Mouse (Mus musculus) embryonic facial prominence, embryonic 11.5 days (tissue): ENCODE measurements around the gene Ccl17. TPM values are rescaled to one million over a fixed set of nuclear protein-coding genes. Genes with fewer than 3 reads are reported as not detected.

Experiments
- ATAC-seq: fragments of 200-750 bp; cut with Nextera tagmentation; replicated peaks from 2 replicates; pipeline ENCODE4 v1.8.0; 2017; ENCODE audit warnings: low read depth; ENCODE audit not compliant: insufficient number of reproducible peaks, low FRiP score, low TSS enrichment
- DNase-seq: peaks from one replicate; pipeline ENCODE4 v3.0.0-alpha.2; 2015; ENCODE audit warnings: low spot score
- H3K27ac ChIP-seq: fragments of 300-500 bp; sonication (generic); replicated peaks from 2 replicates; pipeline ENCODE4 v1.5.1; 2014; ENCODE audit warnings: mild to moderate bottlenecking, low read depth, low read length, control low read depth
- H3K27me3 ChIP-seq: fragments of 300-500 bp; sonication (generic); 2 replicates; pipeline ENCODE4 v1.6.1; 2014; ENCODE audit warnings: mild to moderate bottlenecking, low read length, moderate library complexity, mixed read lengths; ENCODE audit not compliant: control insufficient read depth, insufficient read depth
- H3K36me3 ChIP-seq: fragments of 300-500 bp; sonication (generic); replicated peaks from 2 replicates; pipeline ENCODE4 v1.6.1; 2014; ENCODE audit warnings: low read depth, mild to moderate bottlenecking, low read length, moderate library complexity, mixed read lengths; ENCODE audit not compliant: control insufficient read depth, insufficient read depth
- H3K4me1 ChIP-seq: fragments of 300-500 bp; sonication (generic); 2 replicates; pipeline ENCODE4 v1.6.1; 2014; ENCODE audit warnings: low read length, mixed read lengths; ENCODE audit not compliant: control insufficient read depth, insufficient read depth
- H3K4me2 ChIP-seq: fragments of 300-500 bp; sonication (generic); 2 replicates; pipeline ENCODE4 v1.6.1; 2014; ENCODE audit warnings: low read depth, mild to moderate bottlenecking, control low read depth, low read length, moderate library complexity
- H3K4me3 ChIP-seq: fragments of 300-500 bp; sonication (generic); 2 replicates; pipeline ENCODE4 v1.5.1; 2014; ENCODE audit warnings: low read depth, low read length, control low read depth
- H3K9ac ChIP-seq: fragments of 300-500 bp; sonication (generic); replicated peaks from 2 replicates; pipeline ENCODE4 v1.6.1; 2014; ENCODE audit warnings: mild to moderate bottlenecking, control low read depth, low read length
- H3K9me3 ChIP-seq: fragments of 300-500 bp; sonication (generic); replicated peaks from 2 replicates; pipeline ENCODE4 v1.6.1; 2016; ENCODE audit warnings: mild to moderate bottlenecking, low read length, inconsistent platforms, mixed read lengths; ENCODE audit not compliant: control insufficient read depth
- WGBS: fragments of 180-500 bp; shearing (Covaris S2); extraction: QIAGEN DNeasy Blood & Tissue Kit; methylation state at CpG from one replicate; pipeline ENCODE4 v1.1.7; 2014; 5-methylcytosine and 5-hydroxymethylcytosine counted together
- polyA plus RNA-seq: library from polyadenylated mRNA; unstranded; fragments of >200 nt; fragmentation: Nextera tagmentation; extraction: Ambion mirVana; gene quantifications from 2 replicates; pipeline ENCODE4 v1.2.1, GENCODE M21; 2014

Ccl17 gene
- polyA plus RNA-seq, 1 experiment from 2014 or later = not detected

DNA sequence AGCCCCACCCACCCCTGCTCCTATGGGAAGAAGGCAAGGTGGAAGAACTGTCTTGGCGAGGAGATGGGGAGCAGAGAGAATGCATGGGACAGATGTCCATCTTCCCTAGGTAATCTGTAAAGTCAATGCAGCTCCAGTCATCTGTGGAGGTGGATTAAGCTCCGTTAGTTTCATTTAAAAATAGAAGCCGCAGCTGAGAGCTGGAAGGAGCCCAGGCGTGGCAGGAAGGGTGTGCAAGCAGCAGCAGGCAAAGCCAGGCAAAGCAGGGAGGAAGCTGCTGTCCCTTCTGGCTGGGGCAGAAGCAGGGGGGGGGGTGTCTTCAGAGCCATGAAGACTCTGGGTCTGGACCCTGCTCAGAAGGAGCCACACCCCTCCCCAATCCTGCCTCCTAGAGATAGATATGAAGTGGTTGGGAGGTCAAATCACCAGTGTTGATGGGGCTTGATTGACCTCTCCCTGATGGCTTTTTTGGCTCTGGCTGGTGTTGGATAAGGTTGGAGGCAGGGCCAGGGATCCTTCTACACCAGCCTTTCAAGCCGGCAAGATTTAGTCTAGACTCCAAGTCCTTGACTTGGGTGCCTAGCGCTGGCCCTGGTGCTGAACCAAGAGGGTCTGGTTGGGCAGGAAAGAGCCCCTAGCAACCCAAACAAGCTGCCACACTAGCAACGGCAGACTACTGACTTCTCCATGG is 9.8 kb upstream of the Ccl17 start:
- WGBS = 57% methylated on average over 7 of the region's 7 CpGs
- H3K4me1 ChIP-seq = no peaks in the 10 kb centered on the region
- no peak overlapping the region for H3K4me2 ChIP-seq
- no peaks in the 10 kb centered on the region for H3K27me3 ChIP-seq
- DNase-seq (peak; percentile 72), ATAC-seq (no peak)
- H3K27ac ChIP-seq = no peak overlapping the region
- no peak overlapping the region for H3K4me3 ChIP-seq
- no peak overlapping the region for H3K9ac ChIP-seq
- H3K9me3 ChIP-seq = no peaks in the 10 kb centered on the region
- H3K36me3 ChIP-seq = no peaks in the 10 kb centered on the region

DNA sequence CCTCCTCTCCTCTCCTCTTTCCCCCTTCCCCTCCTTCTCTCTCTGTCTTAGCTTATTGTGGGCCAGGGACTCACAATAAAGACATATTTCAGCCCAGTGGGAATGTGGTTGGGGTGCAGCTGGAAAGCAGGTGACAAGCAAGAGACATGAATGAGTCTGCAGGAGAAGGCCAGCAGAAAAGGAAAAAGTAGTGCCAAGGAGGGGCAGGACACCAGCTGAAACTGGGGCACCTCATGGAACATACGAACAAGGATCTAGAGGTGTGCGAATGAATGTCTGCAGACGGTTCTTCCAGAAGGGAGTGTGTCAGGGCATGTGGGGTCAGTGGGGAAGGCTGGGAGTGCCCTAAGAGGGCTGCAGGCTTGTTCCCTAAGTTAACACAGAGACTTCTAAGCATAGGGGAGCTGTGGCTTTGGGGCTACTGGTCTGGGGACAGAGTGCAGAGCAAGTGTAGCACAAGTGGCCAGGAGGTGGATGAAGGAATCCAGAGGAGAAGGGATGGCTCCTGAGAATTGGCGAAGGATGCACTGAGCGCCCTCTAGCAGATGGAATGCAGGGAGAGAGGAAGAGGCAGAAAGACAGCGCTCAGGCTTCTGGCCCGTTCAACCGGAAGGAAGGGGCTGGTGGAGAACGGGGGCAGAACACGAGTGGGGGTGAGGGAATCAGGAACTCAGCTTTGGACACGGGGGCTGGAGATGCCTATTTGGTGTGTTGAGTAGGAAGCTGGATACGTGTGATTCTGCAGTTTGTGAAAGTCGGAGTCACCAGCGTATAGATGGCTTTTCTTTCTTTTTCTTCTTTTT is 8.8 kb upstream of the Ccl17 start:
- 42% methylated on average over 14 of the region's 14 CpGs for WGBS
- H3K4me3 ChIP-seq = no peak overlapping the region
- ATAC-seq (no peak), DNase-seq (peak; percentile 19)
- H3K36me3 ChIP-seq = no peaks in the 10 kb centered on the region
- H3K27me3 ChIP-seq = no peaks in the 10 kb centered on the region
- no peak overlapping the region for H3K4me2 ChIP-seq
- H3K9me3 ChIP-seq = no peaks in the 10 kb centered on the region
- H3K9ac ChIP-seq = no peak overlapping the region
- H3K27ac ChIP-seq = no peak overlapping the region
- H3K4me1 ChIP-seq = no peaks in the 10 kb centered on the region

DNA sequence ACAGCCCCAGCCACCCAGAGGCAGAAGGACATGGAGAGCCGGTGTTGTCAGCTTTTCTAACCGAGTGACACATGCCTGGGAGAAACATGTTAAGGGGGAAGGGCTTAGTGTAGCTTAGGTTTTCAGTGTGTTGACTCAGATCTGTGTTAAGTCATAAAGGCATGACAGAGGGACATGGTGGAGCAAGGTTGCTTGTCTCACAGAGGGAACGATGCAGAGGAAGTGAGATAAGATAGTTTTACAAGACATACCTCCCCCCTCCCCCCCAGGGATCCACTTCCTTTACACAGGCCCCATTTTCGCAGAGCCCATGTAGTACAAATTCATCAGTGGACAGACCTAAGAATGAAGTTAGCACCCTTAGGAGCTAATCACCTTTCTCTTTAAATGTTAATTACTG is 7.9 kb upstream of the Ccl17 start:
- no peaks in the 10 kb centered on the region for H3K27me3 ChIP-seq
- no peak overlapping the region for H3K27ac ChIP-seq
- H3K9ac ChIP-seq = no peak overlapping the region
- no peaks in the 10 kb centered on the region for H3K36me3 ChIP-seq
- H3K4me1 ChIP-seq = no peaks in the 10 kb centered on the region
- no peak overlapping the region for H3K4me2 ChIP-seq
- no peaks in the 10 kb centered on the region for H3K9me3 ChIP-seq
- ATAC-seq (no peak), DNase-seq (no peak)
- H3K4me3 ChIP-seq = no peak overlapping the region
- WGBS = 79% methylated on average over 4 of the region's 4 CpGs

DNA sequence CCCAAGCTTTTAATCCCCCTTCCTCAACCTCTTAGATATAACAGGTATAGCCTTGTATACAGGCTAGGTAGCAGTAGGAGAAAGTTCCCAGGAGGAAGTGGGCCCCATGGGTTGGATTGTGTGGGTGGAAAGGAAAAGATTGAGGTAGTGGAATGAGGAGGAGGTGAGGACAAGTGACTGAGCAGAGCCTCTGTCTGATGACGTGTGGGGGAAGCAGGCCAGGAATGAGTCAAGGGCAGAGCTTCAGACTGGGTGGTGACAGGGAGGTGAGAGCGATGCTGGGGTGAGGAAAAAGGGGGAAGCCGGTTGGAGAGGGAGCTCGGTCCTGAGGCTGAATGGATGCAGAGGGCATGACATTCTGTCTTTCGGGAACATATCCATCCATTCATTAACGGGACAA is 6.7 kb upstream of the Ccl17 start:
- ATAC-seq = no peak
- no peak for DNase-seq
- Histone ChIP-seq H3K4me2 (no peak overlapping the region), H3K9ac (no peak overlapping the region), H3K27ac (no peak overlapping the region), H3K36me3 (no peaks in the 10 kb centered on the region), H3K4me1 (no peaks in the 10 kb centered on the region), H3K9me3 (no peaks in the 10 kb centered on the region), H3K4me3 (no peak overlapping the region), H3K27me3 (no peaks in the 10 kb centered on the region)
- 78% methylated on average over 6 of the region's 6 CpGs for WGBS

DNA sequence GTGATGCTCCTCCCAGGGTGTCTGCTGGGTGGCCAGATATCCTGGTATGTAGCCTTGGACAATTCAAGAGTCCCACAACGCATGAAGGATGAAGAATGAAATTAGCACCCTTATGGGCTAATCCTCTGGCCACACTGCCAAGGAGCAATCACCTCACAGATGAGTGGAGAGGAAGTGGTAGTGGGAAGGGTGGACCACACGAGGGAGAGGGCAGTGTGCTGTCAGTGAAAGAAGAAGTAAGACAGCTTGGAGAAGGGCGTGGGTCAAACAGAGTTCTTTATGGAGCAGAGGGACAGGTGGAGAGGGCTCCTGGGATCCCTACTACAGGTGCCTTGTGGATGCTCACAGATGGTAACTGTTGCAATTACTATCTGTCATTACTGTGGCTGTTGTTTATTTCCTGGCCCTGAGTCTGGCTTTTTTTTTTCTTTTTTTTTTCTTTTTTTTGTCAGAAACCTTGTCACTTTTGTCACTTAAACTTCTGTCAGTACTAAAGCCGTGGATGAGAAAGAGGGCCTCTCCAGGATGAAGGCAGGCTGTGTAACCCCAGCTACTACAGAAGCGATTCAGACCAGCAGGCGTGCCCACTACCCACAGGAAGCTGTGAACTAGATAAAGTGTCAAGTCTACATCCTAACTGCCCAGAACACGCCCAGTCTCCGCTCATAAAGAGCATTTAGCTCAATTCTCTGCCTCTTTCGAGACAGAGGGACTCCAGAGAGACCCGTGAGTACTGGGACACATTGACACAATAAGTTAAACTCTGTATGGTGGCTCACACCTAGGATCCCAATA is 5.5 kb upstream of the Ccl17 start:
- 74% methylated on average over 10 of the region's 10 CpGs for WGBS
- Histone ChIP-seq H3K27ac (no peak overlapping the region), H3K36me3 (no peaks in the 10 kb centered on the region), H3K9me3 (no peaks in the 10 kb centered on the region), H3K4me1 (no peaks in the 10 kb centered on the region), H3K4me3 (no peak overlapping the region), H3K27me3 (no peaks in the 10 kb centered on the region), H3K4me2 (no peak overlapping the region), H3K9ac (no peak overlapping the region)
- DNase-seq (no peak), ATAC-seq (no peak)

DNA sequence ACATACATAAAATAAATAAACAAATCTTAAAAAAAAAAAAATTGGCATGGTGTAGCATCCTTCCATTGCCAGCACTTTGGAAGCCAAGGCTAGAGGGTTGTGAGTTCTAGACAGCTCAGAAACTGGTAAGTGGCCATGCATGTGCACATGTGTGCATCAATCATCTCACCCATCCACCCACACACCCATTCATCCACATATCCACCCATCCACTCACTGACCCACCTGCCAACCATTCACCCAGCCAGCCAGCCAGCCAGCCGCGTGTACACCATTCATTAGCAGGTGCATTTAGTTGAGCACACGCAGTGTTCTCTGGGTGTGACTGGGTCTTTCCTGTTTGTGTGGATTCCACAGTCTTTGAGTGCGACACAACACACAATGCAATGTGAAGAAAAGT is 4.4 kb upstream of the Ccl17 start:
- Histone ChIP-seq H3K27me3 (no peaks in the 10 kb centered on the region), H3K4me1 (no peaks in the 10 kb centered on the region), H3K27ac (no peak overlapping the region), H3K4me3 (no peak overlapping the region), H3K9ac (no peak overlapping the region), H3K36me3 (no peaks in the 10 kb centered on the region), H3K4me2 (no peak overlapping the region), H3K9me3 (no peaks in the 10 kb centered on the region)
- WGBS = 71% methylated on average over 4 of the region's 4 CpGs
- DNase-seq (no peak), ATAC-seq (peak; percentile 26; the same call in 1 of the 2 replicates)

DNA sequence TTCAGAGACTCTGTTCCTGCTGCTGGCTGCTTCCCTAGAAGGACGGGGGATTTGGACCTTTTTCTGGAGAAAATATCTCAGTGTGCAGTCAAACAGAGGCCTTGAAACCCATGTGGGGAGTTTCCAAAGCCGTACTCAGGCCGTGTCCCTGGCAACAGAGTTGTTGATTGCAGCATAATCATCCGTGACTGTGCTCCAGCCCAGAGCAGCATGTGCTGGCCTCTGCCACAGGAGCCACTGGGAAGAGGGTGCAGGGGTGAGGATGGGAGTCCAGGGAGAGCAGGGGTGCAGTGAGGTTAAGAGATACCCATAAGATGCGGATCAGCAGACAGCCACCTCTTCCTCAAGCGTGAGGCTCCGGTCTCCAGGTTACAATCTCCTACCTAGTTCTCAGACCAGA is 2.7 kb upstream of the Ccl17 start:
- no peaks in the 10 kb centered on the region for H3K4me1 ChIP-seq
- 64% methylated on average over 7 of the region's 7 CpGs for WGBS
- H3K4me3 ChIP-seq = no peak overlapping the region
- no peak overlapping the region for H3K27ac ChIP-seq
- DNase-seq = no peak
- no peak overlapping the region for H3K9ac ChIP-seq
- no peaks in the 10 kb centered on the region for H3K9me3 ChIP-seq
- ATAC-seq = no peak
- H3K27me3 ChIP-seq = no peaks in the 10 kb centered on the region
- H3K4me2 ChIP-seq = no peak overlapping the region
- H3K36me3 ChIP-seq = no peaks in the 10 kb centered on the region

DNA sequence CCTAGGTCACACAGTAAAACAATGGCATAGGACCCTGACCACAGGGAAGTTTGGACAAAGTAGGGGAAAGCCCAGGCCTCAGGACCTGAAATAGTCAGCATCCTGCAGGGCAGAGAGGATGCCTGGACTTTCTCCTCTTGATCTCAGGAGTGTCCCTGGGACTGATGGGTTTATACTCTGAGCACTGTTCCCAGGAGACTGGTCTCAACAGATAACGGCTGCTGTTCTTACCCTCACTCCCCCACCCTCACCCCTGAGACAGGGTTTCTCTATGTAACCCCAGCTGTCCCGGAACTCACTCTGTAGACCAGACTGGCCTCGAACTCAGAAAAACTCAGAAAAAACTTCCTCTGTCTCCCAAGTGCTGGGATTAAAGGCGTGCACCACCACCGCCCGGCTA is 1.9 kb upstream of the Ccl17 start:
- H3K9ac ChIP-seq = no peak overlapping the region
- H3K27ac ChIP-seq = no peak overlapping the region
- no peaks in the 10 kb centered on the region for H3K27me3 ChIP-seq
- no peaks in the 10 kb centered on the region for H3K9me3 ChIP-seq
- ATAC-seq (no peak), DNase-seq (no peak)
- no peaks in the 10 kb centered on the region for H3K36me3 ChIP-seq
- WGBS = 85% methylated on average over 6 of the region's 6 CpGs
- no peaks in the 10 kb centered on the region for H3K4me1 ChIP-seq
- no peak overlapping the region for H3K4me2 ChIP-seq
- no peak overlapping the region for H3K4me3 ChIP-seq
